Mouse (Mus musculus) mature B cell (primary cell): ENCODE measurements around the gene Sit1.

ENCODE experiments used
- in situ Hi-C: fragments of 300-500 bp; cut with MboI; formaldehyde crosslinking; loops from 2 replicates; pipeline ENCODE4 v1.14.3; 2019

Gene Sit1

DNA sequence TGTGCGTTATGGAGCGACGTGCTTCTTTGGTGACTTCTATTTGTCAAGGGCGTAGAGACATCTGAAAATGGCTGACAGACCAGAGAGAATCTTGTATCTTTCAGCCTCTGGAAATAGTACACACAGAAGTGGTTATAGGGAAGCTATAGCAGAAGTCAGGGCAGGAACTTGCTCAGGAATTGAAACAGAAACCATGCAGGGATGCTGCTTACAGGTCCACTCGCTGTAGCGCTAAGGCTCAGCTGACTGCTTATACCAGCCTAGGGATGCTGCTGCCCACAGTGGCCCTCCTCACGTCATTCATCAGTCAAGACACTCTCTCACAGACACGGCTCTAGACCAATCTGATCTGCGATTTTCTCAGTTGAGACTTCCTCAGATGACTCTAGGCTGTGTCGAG is 13.2 kb downstream of the Sit1 start:
- in situ Hi-C loops = no loop called here

DNA sequence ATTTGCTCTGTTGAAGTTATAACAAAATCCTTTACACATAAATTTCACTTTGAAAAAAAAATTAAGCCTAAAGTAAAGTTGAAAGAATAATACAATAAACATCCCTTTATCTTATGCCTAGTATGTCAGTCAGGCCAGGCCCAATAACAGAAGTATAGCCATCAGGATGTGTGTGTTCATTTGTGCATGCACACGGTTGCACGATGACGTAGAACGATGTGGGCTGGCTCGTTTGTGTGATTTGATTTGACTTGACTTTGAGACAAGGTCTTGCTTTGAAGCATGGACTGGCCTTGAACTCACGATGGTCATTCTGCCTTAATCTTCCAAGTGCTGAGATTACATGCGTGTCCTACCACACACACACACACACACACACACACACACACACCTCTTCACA is 16.7 kb downstream of the Sit1 start:
- in situ Hi-C loops = no loop called here

DNA sequence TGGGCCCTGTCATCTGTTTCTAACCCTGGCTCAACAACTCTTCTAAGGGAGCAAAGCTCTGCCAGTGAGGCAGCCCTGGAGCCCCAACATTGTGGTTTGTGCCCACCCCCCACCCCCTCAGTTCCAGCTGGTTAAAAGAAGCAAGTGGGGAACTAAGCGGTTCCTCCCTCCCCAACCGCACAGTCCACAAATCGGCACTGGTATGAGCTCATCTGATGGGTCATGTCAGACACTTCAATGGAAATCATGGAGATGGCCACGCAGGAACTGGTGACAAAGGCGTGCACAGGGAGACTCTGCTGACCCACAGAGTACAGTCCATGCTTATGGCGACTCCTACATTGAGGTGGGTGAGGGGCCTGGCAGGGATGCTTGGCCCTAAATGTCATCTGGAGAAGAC is 17.6 kb downstream of the Sit1 start:
- in situ Hi-C loops = no loop called here

DNA sequence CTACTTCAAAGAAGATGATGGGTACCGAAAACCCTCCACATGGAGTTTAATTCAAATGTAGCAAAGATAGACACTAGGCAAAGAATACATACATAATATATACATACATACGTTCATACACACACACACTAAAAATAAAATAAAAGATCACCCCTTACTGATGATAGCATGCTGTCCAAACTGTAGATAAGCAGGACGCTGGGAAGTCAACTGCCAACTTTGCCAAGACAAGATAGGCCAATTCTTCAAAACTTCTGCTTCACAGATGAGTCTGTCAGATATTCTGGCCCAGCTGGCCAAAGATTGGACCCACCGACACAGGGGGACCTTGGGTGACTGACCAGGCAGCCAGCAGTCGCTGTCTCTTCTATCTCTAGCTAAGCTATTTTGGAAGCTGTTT is 20.4 kb downstream of the Sit1 start:
- in situ Hi-C loops = no loop called here

DNA sequence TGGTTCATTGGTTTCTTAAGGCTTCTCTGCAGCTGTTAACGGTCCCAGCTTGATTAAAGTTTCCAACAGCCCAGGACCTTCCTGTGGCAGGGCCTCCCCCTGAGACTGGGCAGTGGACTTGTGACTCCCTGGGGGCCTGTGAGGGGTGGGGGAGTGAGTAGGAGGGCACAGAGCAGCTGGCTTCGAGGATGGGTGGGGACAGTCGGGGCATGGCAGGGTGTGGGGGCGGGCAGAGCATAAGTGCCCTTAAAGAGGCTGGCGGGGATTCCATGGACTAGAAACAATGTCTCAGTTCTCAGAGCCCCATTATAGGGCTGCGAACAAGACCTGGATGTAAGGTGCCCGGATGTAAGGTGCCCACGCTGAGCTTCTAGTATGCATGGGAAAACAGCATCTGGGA is 26.4 kb downstream of the Sit1 start:
- in situ Hi-C loops = no loop called here

DNA sequence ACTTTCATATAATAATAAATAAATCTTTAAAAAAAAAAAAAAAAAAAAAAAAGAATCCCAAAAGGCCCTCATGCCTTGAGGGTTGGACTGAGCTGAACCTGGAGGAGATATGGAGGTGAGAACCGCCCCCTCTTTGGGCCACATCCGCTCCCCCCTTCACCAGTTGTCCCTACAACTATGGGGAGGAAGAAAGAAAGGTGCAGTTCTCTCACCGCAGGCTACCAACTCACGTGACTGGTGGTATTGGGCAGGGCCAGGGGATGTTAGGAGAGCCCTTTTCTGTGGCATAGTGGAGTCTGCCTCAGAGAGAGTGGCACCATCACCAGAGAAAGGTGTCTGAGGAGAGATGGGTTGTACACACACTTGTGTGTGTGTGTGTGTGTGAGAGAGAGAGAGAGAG is 27.1 kb downstream of the Sit1 start:
- in situ Hi-C loops = no loop called here

DNA sequence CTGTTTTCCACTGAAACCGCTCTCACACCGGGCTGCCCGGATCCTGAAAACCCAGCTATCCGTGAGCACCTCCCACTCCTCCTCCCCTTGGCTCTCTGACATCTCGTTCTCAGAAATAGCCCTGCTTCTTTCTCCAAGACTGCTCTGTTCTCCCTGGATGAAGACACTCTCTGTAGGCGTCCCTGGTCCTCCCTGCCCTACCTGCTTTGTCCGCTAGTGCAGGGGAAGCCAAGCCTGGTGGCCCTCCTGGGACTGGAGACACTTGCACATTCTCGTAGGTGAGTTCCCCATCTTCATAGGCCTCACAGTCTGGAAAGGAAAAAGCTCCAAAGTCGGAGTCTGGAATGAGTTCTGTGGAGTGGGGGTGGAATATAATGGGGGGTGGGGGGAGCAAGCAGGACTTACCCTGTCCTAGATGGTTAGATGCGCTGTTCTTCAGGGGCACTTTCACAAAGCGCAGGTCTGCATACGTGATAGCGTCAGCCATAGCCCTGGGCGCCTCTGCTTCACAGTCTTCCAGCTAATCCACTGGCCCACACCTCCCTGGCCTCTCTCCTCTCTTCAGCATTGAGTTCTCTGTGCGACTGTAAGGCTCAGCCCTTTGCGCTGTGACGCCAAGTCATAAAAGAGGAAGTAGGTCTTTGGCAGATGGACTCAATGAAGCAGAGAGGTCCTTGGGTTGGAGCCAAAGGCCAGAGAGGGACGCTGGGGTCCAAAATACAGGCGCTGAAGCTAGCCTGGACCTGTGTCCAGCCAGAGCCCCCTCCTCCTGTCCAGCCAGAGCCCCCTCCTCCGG is 29.3 kb downstream of the Sit1 start, which contains the start of gene Cd72:
Cd72 (minus strand) TSS at position 588 of the 796 bp plus-strand sequence.
- in situ Hi-C loops = no loop called here

DNA sequence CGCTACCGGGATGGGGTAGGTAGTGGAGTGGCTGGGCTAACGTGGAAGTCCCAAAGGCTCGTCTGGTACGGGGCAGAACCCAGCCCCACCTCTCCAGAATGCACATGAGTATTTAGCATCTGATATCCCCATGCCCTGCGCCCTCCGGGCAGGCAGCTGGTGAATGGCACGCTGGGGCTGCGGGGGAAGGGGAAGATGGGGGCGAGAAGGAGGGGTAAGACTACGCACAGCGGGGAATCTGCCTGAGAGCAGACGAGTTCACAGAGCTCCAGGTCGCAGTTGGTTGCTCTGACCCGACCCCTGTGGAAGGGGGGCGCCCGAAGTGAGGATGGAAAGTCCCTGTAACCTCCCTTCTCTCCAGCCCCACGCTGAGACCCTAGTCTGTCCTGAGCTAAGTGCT is 30.1 kb downstream of the Sit1 start:
- in situ Hi-C loops = no loop called here

DNA sequence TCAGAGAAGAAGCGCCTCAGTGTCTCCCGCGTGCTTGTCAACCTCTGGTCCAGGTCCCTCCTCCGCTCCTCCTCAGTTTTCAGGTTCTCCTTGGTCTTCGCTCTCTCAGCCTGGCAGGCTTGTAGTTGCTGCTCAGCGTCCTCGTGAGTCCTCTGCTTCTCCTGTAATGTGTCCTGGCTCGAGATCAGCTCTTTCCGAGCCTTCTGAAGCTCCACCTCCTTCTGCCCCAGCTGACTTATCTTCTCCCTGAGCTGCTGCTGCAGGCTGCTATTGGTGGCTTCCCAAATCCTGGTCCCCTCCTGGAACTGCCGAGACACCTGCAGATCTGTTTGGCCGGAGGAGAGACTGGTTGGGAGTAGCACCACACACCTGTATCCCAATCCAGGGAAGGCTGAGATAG is 31.2 kb downstream of the Sit1 start:
- in situ Hi-C loops = no loop called here

DNA sequence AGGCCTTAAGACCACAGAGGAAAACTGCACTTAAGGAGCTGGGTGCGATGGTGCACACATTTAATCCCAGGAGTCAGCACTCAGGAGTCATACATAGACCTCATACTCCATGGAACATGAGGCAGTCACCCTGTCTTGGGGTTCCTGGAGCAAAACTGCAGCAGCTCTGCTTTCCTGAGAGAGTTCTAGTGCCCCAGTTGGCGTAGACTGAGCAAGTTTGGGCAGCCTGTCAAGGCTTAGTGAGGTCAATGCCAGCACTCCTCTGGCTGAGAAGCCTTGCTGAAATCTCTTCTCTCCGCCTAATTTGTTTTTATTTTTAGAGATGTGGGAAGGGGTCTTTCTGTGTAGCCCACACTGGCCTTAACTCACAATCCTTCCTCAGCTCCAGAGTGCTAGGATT is 35.0 kb downstream of the Sit1 start:
- in situ Hi-C loops = loop anchor here (25.0 kb wide), 1 partner anchor 114 kb away; the partner anchor contains the start of genes Creb3 and Tln1

DNA sequence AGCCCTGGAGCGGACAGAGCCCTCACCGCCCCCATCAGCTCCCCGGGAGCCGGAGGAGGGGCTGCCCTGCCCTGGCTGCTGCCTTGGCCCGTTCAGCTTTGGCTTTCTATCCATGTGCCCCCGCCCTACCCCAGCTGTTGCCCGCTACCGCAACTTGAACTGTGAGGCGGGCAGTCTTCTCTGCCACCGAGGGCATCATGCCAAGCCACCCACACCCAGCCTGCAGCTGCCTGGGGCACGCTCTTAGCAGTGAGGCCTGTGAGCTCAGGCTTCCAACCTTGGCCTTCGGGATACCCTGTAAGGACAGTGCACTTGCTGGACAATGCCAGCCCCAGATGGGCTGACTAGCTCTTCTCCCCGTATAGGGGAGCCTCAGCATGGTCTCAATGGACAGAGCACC is 36.3 kb downstream of the Sit1 start:
- in situ Hi-C loops = loop anchor here (25.0 kb wide), 1 partner anchor 115 kb away; the partner anchor contains the start of genes Creb3 and Tln1

DNA sequence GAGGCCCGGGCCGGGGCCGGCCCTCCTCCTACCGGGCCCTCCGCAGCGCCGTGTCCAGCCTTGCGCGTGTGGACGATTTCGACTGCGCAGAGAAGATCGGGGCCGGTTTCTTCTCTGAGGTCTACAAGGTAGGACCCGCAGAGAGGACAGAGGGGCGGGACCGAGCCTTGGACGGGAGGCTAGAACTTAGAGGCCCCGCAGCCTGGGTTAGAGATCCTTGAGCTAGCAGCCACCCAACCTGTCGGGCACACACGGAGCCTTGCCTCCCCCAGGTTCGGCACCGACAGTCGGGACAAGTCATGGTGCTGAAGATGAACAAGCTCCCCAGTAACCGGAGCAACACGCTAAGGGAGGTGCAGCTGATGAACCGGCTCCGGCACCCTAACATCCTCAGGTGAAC is 40.0 kb downstream of the Sit1 start:
- in situ Hi-C loops = loop anchor here (5.0 to 25.0 kb wide), 2 partner anchors 39 to 119 kb away; partner anchors contain the start of genes Creb3, Sit1 and Tln1

DNA sequence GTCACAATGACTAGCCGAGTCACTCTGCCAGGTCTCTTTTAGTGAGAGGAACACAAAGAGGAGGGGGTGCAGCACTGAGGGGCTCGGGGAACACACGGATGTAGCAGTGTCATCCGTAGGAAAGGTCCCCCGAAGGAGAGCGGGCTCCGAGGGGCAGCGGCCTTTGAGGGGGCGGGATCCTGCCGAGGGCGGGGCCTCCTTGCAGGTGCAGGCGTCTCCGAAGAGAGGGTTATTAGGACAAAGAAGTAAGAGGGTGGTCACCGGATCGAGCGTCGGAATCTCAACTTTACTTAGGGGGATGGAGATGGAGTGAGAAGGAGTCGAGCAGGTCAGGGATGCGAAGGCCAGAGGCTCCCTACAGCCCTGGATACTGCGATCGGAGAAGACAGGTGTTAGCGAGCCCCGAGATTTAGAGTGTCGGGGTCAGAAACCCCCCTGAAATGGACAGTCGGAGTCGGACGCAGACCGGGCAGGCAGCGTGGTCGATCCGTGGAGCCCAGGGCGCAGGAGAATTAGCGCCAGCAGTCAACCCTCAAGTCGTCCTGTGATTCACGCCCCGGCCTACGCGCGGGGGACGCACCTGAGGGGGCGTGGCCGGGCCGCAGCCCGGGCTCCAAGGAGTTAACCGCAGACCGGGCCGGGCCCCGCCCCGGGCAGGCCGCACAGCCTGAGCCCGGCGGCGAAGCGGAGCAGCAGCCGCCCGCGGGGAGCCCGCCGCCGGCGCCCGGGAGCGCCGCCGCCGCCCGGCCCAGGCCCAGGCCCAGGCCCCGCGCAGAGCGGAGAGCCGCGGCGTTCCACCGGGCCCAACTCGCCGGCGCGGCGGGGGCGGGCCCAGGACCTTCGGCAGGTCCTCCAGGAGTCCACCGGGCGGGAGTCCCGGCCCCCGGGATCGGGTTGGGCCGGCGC is 40.8 kb downstream of the Sit1 start:
- in situ Hi-C loops = loop anchor here (5.0 to 25.0 kb wide), 2 partner anchors 40 to 120 kb away; partner anchors contain the start of genes Creb3, Sit1 and Tln1

DNA sequence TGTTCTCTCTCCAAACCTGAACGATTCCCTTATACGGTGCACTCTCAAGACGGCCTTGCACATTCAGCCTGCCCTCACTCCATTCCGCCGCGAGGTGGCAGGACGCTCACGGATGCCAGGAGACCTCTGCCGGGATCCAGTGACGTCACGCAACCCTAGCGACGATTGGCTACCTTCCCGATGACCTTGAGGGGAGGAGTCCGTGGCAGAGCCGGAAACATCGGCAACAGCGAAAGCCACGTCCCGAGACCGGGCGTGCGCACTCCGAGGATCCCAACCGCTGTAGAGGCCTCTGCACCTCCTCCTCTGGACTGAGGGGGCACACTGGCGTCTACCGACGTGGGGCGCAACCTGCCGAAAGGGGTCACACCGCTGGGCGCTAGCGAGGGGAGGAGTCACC is 41.5 kb downstream of the Sit1 start:
- in situ Hi-C loops = loop anchor here (5.0 to 25.0 kb wide), 2 partner anchors 40 to 120 kb away; partner anchors contain the start of genes Creb3, Sit1 and Tln1

DNA sequence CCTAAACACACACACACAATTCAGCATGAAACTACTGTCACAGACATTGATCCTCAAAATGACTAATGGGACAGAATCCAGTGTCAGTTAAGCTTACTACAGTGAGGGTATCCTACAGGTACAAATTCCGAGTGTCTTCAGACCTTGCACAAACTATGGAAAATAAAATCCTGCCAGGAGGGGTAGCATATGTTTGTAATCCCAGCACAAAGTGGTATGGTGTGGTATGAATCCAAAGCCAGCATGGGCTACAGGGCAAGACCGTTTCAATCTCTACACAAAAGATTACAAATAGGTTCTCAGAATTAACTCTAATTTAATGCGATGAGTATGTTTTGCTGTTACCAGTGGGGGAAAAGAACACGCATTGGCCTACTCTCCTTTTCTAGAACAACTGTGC is 41.9 kb downstream of the Sit1 start, which contains the start of gene Tesk1:
Tesk1 (plus strand) TSS at position 301 of the 400 bp plus-strand sequence.
- in situ Hi-C loops = loop anchor here (5.0 to 25.0 kb wide), 2 partner anchors 41 to 121 kb away; partner anchors contain the start of genes Creb3, Sit1 and Tln1

DNA sequence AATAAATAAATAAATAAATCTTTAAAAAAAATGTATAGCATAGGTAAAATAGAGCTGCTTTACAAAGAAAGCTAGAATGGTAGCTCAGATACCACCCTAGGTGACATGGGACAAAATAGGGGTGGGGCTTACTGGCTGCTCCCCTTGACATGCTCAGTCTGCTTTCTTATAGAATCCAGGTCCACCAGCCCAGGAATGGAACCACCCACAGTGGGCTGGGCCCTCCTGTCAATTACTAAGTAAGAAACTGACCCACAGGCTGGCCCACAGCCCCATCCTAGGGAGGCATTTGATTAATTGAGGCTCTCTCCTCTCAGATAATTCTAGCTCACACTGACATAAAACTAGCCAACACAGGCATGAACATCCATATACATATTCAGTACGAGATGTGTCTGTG is 50.7 kb downstream of the Sit1 start:
- in situ Hi-C loops = loop anchor here (25.0 kb wide), 1 partner anchor 129 kb away; the partner anchor contains the start of genes Creb3 and Tln1
